Mouse (Mus musculus): ENCODE results near the gene Grk5. TPM values are rescaled to one million over a fixed set of nuclear protein-coding genes. Genes with fewer than 3 reads are reported as not detected.

Gene Grk5
- polyA plus RNA-seq (2015; fragmentation: Illumina TruSeq; extraction: RNeasy Lipid Tissue Mini Kit (QIAGEN cat#74804); ENCODE audit: insufficient read depth, low read depth, low replicate concordance), result 5.2 TPM

GRCm38 (mm10) chr19:60889714-60890315, at the start of gene Grk5:
Gene Grk5, plus strand, starts transcription at chr19:60889749.

GRCm38 (mm10) chr19:60860868-60861700, 28.5 kb upstream of the Grk5 start, which contains the start of gene Sfxn4:
Gene Sfxn4, minus strand, starts transcription at chr19:60861479.

DNA sequence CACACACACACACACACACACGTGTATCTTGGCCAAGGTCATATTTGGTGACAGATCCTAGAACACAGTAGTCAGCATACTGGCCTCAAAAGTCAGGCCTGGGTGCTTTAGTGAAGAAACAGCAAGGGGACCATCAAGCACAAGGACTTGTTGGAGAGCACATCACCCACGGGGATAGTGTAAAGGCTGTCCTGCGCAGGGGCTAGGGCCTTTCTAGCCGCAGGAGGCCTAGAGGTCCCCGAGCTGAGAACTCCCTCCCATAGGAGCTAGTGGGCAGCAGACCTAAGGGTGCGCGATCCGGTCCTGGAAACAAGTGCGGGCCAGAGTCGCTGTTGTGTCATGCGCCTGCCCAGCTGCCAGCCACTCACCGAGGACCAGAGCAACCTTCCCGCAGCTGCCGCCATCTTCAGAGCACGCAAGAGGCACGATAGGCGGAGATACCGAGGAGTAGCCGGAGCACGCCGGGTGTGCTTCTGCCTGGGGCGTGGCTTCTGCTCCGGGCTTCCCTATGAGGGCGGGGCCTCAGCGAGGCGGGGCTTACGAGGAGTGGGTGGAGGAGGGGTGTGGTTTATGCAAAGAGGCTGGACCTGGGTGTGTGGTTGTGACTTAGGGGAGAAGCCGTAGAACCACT, 15.4 kb upstream of the Grk5 start, which contains the start of gene Prdx3:
TSS of gene Prdx3 (minus strand) at position 493 of the 631 bp plus-strand sequence.

DNA sequence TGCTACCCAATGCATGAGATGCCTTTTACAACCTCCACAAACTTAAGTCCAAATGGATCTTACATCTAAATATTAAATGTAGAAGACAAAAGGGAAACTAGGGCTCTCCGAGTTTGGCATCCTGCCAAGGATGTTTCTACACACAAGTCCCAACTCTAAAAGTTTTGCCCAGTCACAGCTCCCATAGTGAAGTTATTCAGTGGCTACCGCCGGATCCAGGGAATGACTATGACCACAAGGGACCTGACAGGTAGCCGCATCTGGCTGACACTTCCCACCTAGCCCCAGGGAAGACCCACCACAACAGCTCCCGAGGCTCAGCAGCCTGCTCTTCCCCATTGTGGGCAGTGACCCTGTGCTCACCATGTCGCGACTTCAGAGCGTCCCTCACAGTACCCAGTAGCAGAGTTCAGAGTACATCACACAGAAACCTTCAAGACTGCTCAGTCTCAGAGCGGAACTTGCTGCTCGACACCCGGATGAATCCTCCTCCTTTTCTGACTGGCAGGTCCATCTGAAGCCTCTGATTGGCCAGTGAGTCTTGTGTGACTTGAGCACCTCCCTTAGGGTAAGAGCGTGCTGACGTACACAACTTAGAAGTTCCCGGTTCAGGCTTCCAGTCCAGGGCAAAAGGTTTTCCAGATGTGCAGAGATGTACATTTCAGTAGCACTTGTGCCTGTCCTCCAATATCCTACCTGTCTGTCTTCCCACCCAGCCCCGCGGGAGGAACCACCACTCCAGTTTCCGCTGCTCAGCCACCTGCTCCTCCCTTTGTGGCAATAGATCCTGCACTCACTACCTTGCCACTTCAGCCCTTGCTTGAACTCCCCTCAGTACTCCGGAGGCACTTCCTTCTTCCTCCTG, 251.0 kb downstream of the Grk5 start, which contains the start of gene Zfp950:
TSS of gene Zfp950 (minus strand) at position 499 of the 865 bp plus-strand sequence.

Other genes with a start within 250 kb of the Grk5 start
- gene Nanos1, start 133.8 kb upstream of the Grk5 start, polyA plus RNA-seq (2015; fragmentation: Illumina TruSeq; extraction: RNeasy Lipid Tissue Mini Kit (QIAGEN cat#74804); ENCODE audit: insufficient read depth, low read depth, low replicate concordance), result 0.20 TPM
- gene Eif3a, start 99.1 kb upstream of the Grk5 start, polyA plus RNA-seq (2015; fragmentation: Illumina TruSeq; extraction: RNeasy Lipid Tissue Mini Kit (QIAGEN cat#74804); ENCODE audit: insufficient read depth, low read depth, low replicate concordance), result 51.6 TPM
- gene Fam45a, start 78.2 kb upstream of the Grk5 start, polyA plus RNA-seq (2015; fragmentation: Illumina TruSeq; extraction: RNeasy Lipid Tissue Mini Kit (QIAGEN cat#74804); ENCODE audit: insufficient read depth, low read depth, low replicate concordance), result 5.9 TPM
- 1.5 TPM for gene Sfxn4, start 28.3 kb upstream of the Grk5 start, polyA plus RNA-seq (2015; fragmentation: Illumina TruSeq; extraction: RNeasy Lipid Tissue Mini Kit (QIAGEN cat#74804); ENCODE audit: insufficient read depth, low read depth, low replicate concordance)
- 15.9 TPM for gene Prdx3, start 15.2 kb upstream of the Grk5 start, polyA plus RNA-seq (2015; fragmentation: Illumina TruSeq; extraction: RNeasy Lipid Tissue Mini Kit (QIAGEN cat#74804); ENCODE audit: insufficient read depth, low read depth, low replicate concordance)